Mouse (Mus musculus) heart, postnatal 0 days (tissue): ENCODE results near the gene Sec16a. TPM values are rescaled to one million over a fixed set of nuclear protein-coding genes. Genes with fewer than 3 reads are reported as not detected.
A peak's percentile ranks its signal among the peaks of the same experiment; 100 is the strongest.

ENCODE experiments used
- ATAC-seq: fragments of 200-750 bp; cut with Nextera tagmentation; 2 replicates; pipeline ENCODE4 v1.8.0; 2017; ENCODE audit warnings: low read depth, moderate number of reproducible peaks, moderate library complexity; ENCODE audit not compliant: insufficient read depth
- DNase-seq: peaks from one replicate; pipeline ENCODE4 v3.0.0-alpha.2; 2016; ENCODE audit warnings: low spot score
- H3K27ac ChIP-seq: fragments of 300-500 bp; sonication (generic); 2 replicates; pipeline ENCODE4 v1.5.1; 2014; ENCODE audit warnings: low read depth, mild to moderate bottlenecking
- H3K27me3 ChIP-seq: fragments of 300-500 bp; sonication (generic); 2 replicates; pipeline ENCODE4 v1.6.1; 2014; ENCODE audit warnings: low read length, mixed read lengths; ENCODE audit not compliant: control insufficient read depth, insufficient read depth
- H3K36me3 ChIP-seq: fragments of 300-500 bp; sonication (generic); replicated peaks from 2 replicates; pipeline ENCODE4 v1.6.1; 2014; ENCODE audit warnings: low read length, mixed read lengths; ENCODE audit not compliant: control insufficient read depth, insufficient read depth
- H3K4me1 ChIP-seq: fragments of 300-500 bp; sonication (generic); 2 replicates; pipeline ENCODE4 v1.6.1; 2014; ENCODE audit warnings: antibody characterized with exemption; ENCODE audit not compliant: control insufficient read depth, insufficient read depth
- H3K4me2 ChIP-seq: fragments of 300-500 bp; sonication (generic); 2 replicates; pipeline ENCODE4 v1.6.1; 2014; ENCODE audit warnings: low read depth, mild to moderate bottlenecking, low read length, moderate library complexity
- H3K4me3 ChIP-seq: fragments of 300-500 bp; sonication (generic); 2 replicates; pipeline ENCODE4 v1.5.1; 2014; ENCODE audit warnings: low read depth, low read length
- H3K9ac ChIP-seq: fragments of 300-500 bp; sonication (generic); replicated peaks from 2 replicates; pipeline ENCODE4 v1.6.1; 2014; ENCODE audit warnings: low read depth, low read length, mixed read lengths
- H3K9me3 ChIP-seq: fragments of 300-500 bp; sonication (generic); replicated peaks from 2 replicates; pipeline ENCODE4 v1.6.1; 2016; ENCODE audit warnings: low read length; ENCODE audit not compliant: control insufficient read depth
- CTCF ChIP-seq: IDR thresholded peaks from 2 replicates; pipeline ENCODE4 v1.5.1; 2016; ENCODE audit warnings: antibody characterized with exemption, control low read depth, low read depth
- EP300 ChIP-seq: IDR thresholded peaks from 2 replicates; pipeline ENCODE4 v1.6.1; 2016; ENCODE audit warnings: antibody characterized with exemption, low read depth
- WGBS: fragments of 180-500 bp; shearing (Covaris S2); extraction: QIAGEN DNeasy Blood & Tissue Kit; methylation state at CpG from one replicate; pipeline ENCODE4 v1.1.7; 2014; 5-methylcytosine and 5-hydroxymethylcytosine counted together
- polyA plus RNA-seq: library from polyadenylated mRNA; unstranded; fragments of >200 nt; fragmentation: Nextera tagmentation; extraction: Ambion mirVana; gene quantifications from 2 replicates; pipeline ENCODE4 v1.2.1, GENCODE M21; 2015
- total RNA-seq: library from RNA; depleted of rRNA; stranded (reverse); fragments of >200 nt; gene quantifications from 2 replicates; pipeline ENCODE4 v1.2.3, GENCODE M21; 2014; ENCODE audit warnings: low replicate concordance

The Sec16a gene
- total and polyA plus RNA-seq, 2 experiments from 2014 or later: 7.5 to 49.0 TPM

- no peak for TF ChIP-seq CTCF
- TF ChIP-seq EP300: no peak
- H3K27ac ChIP-seq: no peak overlapping the region
- DNase-seq: no peak
- H3K4me2 ChIP-seq: no peak overlapping the region
- peaks cover 95% of the 10 kb centered on the region for H3K36me3 ChIP-seq
- H3K4me1 ChIP-seq: no peaks in the 10 kb centered on the region
- no peak overlapping the region for H3K9ac ChIP-seq
- ATAC-seq: no peak
- no peaks in the 10 kb centered on the region for H3K9me3 ChIP-seq
- H3K4me3 ChIP-seq: no peak overlapping the region
- no peaks in the 10 kb centered on the region for H3K27me3 ChIP-seq
Observed at GRCm38 (mm10) chr2:26417066-26417465, 27.9 kb downstream of the Sec16a start.

DNA sequence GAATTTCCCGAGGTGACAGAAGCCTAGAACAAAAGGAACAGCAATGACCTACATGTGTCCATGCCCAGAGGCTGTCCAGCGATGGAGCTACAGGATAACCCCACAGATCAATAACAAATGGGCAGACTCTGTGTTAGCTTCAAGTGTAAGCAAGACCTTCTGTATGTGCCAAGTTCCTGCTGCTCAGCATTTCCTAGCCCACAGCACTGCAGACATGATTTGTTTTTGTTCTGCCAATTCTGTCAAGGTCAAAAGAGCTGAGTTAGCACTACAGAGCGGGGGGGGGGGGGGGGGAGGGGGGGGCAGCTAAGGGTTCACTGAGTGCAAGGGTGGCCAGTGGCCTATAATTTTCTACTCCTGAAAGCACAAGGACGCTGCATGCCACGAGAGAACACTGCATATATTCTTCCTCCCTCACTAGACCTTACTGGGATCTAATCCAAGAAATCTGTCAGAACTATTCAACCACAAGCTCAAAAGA, 34.0 kb downstream of the Sec16a start:
- 45% methylated on average over 4 of the region's 5 CpGs for WGBS
- DNase-seq (no peak), ATAC-seq (no peak)
- H3K27me3 ChIP-seq: no peaks in the 10 kb centered on the region
- no peaks in the 10 kb centered on the region for H3K9me3 ChIP-seq
- peaks cover 55% of the 10 kb centered on the region for H3K36me3 ChIP-seq
- H3K27ac ChIP-seq: peak overlapping the region; percentile 52
- peaks cover 22% of the 10 kb centered on the region for H3K4me1 ChIP-seq
- H3K4me3 ChIP-seq: no peak overlapping the region
- no peak overlapping the region for H3K4me2 ChIP-seq
- H3K9ac ChIP-seq: 0 out of 2 replicates have a peak overlapping the region, but pooled peaks have one; percentile 22
- TF ChIP-seq EP300 (no peak), CTCF (no peak)

GRCm38 (mm10) chr2:26410091-26410490, 34.9 kb downstream of the Sec16a start:
- WGBS: 69% methylated on average over 5 of the region's 5 CpGs
- H3K4me1 ChIP-seq: peaks cover 22% of the 10 kb centered on the region
- no peak for ATAC-seq
- H3K9me3 ChIP-seq: no peaks in the 10 kb centered on the region
- no peaks in the 10 kb centered on the region for H3K27me3 ChIP-seq
- no peak overlapping the region for H3K4me3 ChIP-seq
- no peak overlapping the region for H3K4me2 ChIP-seq
- no peak for TF ChIP-seq CTCF
- TF ChIP-seq EP300: no peak
- DNase-seq: no peak
- H3K9ac ChIP-seq: no peak overlapping the region
- peaks cover 46% of the 10 kb centered on the region for H3K36me3 ChIP-seq
- no peak overlapping the region for H3K27ac ChIP-seq

- Histone ChIP-seq H3K4me1 (peaks cover 22% of the 10 kb centered on the region), H3K4me3 (peak overlapping the region; percentile 71), H3K27me3 (no peaks in the 10 kb centered on the region), H3K27ac (no peak overlapping the region), H3K9me3 (no peaks in the 10 kb centered on the region), H3K36me3 (peaks cover 40% of the 10 kb centered on the region), H3K9ac (0 out of 2 replicates have a peak overlapping the region, but pooled peaks have one; percentile 83), H3K4me2 (peak overlapping the region; percentile 80)
- no peak for DNase-seq
- no peak for ATAC-seq
- no peak for TF ChIP-seq CTCF
- no peak for TF ChIP-seq EP300
- WGBS: 60% methylated on average over 3 of the region's 3 CpGs
Observed at GRCm38 (mm10) chr2:26409362-26409761, 35.7 kb downstream of the Sec16a start.

DNA sequence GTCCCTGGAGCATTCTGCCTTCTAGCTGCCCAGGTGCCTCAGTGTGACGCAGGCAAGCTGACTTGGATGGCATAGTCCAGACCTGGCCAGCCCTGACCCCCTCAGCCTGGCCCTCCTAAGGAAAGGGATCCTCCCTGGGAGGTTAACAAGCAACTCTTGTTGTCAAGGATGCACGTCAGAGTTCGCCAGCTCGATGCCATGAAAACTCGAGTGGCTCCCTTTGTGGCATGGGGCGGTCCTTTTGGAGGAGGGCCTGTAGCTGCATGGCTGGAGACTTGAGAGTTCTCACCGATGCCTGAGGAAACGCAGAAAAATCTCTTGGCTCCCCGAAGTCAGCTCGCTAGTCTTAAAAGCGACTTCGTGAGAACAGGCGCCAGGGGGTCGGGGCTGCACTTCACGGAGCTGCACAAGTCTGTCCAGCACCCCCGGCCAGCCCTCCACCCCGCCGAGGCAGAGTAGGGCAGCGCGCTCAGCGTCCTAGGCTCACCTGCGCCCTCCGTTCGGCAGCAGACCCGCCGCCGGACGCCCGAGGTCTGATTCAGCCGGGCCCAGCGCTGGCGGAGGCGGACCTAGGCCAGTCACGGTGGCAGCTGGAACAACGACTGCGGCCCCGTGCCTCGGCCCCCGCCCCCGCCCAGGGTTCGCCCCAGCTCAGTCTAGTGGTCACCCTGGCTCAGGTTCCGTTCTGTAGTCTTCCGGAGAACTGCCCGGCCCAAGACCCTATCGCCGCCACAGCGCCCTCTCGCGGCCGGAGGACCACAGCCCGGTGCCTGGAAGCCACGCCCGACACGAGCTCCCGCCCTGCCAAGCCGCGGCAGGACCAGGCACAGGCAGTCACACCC, 36.3 kb downstream of the Sec16a start, which contains the start of gene Inpp5e:
Inpp5e (minus strand) TSS at position 689 of the 842 bp plus-strand sequence.
- ATAC-seq (peak; percentile 93), DNase-seq (peak; percentile 90)
- Histone ChIP-seq H3K36me3 (peaks cover 34% of the 10 kb centered on the region), H3K9ac (peak within 1 kb of the TSS; percentile 83), H3K27me3 (no peaks in the 10 kb centered on the region), H3K27ac (peak within 1 kb of the TSS; percentile 69), H3K4me2 (peak within 1 kb of the TSS; percentile 80), H3K9me3 (no peaks in the 10 kb centered on the region), H3K4me1 (peaks cover 22% of the 10 kb centered on the region), H3K4me3 (peak within 1 kb of the TSS; percentile 71)
- under 1% methylated on average over 49 of the region's 57 CpGs for WGBS
- TF ChIP-seq CTCF (peak; percentile 96), EP300 (peak; percentile 88)
